Mouse (Mus musculus) kidney, postnatal 14 days (tissue): Measurements from ENCODE around the gene Btbd8.

Source experiments
- DNase-seq: peaks from one replicate; pipeline ENCODE4 v3.0.0; 2022; ENCODE audit warnings: mixed read lengths

Gene Btbd8

DNA sequence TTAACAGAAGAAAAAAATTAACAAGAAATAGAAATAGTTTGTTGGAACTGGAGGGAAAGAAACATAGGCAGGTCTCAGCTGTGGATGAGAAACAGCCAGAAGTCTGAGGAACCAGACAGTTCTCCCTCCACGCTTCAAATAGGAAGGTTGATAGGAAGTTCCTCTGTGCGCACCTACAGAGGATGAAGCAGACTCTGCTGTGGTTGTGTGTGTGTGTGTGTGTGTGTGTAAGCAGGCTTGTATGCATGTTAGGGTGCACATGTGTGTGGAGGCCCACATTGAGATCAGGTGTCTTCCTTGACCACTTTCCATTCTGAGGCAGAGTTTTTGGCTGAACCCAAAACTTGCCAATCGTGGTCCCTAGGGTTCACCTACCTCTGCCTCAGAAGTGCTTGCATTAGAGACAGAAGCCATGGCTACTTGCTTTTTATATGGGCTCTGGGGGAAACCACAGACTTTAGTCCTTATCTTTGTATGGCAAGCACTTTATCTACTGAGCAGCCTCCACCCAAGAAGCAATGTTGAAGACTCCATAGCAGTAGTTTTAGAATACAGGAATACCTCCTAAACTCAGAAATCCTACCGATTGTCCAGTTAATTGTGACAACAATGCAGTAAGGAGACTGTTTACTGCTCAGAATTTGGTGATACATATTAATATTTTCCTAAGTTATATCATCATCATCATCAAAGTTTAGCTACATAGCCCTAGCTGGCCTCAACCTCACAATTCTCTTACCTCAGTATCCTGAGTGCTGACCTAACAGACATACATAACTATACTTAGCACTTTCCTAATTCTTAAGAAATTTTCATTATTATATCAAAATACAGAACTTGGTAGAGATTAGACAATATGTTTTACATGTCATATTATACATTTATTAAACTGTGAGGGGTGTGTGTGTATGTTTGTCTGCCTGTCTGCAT lies 24.6 kb downstream of the Btbd8 start:
- DNase-seq, result no peak

GRCm38 (mm10) chr5:107466501-107466900 lies 28.7 kb downstream of the Btbd8 start:
- no peak for DNase-seq

GRCm38 (mm10) chr5:107467098-107467497 lies 29.3 kb downstream of the Btbd8 start:
- no peak for DNase-seq

GRCm38 (mm10) chr5:107470600-107471329 lies 33.0 kb downstream of the Btbd8 start:
- DNase-seq, result no peak

DNA sequence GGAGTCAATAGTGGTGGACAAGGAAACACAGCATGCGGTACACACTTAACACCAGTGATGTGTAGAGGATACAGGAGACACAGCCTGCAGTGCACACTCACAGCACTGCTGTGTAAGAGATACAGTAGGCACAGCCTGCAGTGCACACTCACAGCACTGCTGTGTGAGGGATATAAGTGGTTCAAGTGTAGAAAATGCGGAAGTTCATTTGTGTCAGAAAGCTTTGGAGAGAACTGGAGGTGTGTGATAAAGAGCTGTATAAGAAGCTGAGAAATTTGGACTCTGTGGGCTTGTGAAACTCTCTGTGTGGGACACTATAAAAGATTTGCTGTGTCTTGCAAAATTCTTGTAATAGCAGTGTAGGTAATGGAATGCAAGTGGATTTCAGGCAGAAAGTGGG lies 42.4 kb downstream of the Btbd8 start:
- DNase-seq, result no peak

DNA sequence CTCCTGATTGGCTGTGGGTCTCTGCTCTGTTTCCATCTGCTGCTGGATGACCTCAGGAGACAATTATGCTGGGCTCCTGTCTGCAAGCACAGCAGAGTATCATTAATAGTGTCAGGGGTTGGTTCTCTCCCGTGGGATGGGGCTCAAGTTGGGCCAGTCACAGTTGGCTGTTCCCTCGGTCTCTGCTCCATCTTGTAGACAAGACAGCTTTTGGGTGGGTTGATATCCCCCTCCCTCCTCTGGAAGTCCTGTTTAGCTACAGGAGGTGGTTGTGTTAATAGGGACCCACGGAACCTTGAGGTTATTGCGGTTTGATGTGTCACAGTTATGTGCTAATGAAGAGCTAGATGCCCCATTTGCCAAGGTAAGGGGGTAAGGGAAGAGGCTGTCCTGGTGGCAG lies 51.2 kb downstream of the Btbd8 start:
- DNase-seq, result no peak

- DNase-seq, result no peak
Measured at GRCm38 (mm10) chr5:107491036-107491435, 53.2 kb downstream of the Btbd8 start.

- no peak for DNase-seq
Measured at GRCm38 (mm10) chr5:107492471-107492870, 54.7 kb downstream of the Btbd8 start.

GRCm38 (mm10) chr5:107494759-107495158 lies 57.0 kb downstream of the Btbd8 start:
- no peak for DNase-seq

- no peak for DNase-seq
Measured at GRCm38 (mm10) chr5:107496047-107496446, 58.2 kb downstream of the Btbd8 start.

DNA sequence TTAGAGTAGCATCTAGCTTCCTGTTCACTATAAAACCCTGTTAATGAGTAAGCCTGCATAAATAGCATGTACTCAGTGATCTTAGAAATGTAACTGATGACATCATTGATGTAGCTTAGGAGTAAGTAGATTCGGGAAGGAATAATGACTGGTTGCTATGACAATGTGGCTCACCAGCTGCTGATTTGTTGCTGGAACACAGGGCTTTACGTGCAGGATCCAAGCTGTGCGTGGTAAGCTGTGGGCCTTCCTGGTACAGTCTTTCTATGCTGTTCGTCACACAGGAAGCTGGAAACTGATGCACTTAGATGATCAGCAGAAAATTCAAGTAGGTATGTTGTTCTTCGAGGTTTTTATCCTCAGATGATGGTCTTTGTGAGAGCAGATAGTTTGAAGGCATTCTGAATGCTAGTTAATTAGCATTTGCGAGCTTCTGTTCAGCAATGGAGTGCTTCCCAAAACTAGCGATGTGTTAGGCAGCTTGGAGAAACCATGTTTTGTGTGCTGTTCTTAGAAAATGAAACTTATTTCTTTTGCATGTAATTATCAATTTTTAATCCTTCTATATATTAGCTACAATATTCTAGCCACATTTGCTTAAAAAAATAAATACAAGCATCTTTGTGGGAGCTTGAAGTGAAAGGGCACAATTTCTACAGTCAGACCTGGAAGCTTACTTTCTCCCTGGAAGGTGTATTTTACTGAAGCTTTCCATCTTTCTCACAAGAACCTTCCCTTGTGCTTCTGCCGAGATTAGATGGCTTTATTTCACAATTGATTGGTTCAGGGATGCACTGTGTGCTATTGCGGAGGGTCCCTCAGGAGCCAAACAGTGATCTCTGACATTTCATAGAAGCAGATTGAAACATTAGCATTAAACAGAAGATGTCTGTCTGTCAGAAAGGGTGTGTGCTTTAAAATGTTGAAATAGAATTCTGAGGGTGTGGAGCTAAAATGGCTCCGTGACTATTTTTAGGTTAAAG lies 60.0 kb downstream of the Btbd8 start:
- no peak for DNase-seq

GRCm38 (mm10) chr5:107498806-107499310 lies 61.1 kb downstream of the Btbd8 start:
- no peak for DNase-seq

DNA sequence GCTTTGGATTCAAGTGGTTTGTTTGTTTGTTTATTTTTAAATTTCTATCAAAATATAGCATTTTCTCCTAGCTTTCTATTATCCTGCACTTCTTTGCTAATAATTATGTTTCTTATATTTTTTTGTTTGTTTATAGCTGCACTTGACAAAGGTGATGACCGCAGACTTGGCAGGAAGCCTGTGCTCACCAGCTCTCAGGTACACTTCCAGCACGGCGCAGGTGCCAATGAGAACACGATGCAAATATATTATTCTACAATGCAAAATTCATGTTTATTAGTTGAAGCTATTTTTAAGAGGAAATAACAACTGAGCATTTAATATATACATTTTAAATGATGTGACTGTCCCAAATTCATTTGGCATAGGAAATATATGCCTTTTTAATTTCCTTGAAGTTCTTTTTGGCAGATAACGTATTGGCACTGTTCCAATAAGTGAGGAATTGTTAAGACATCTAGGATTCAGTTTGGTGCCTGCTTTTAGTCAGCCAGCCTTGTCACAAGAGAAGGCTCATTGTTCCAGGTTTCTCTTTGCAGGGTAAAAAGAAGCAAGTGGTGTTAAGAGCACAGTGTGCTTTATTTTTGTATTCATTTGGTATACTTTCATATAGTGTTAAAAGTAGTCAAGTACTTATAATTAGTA lies 62.2 kb downstream of the Btbd8 start:
- DNase-seq, result no peak

DNA sequence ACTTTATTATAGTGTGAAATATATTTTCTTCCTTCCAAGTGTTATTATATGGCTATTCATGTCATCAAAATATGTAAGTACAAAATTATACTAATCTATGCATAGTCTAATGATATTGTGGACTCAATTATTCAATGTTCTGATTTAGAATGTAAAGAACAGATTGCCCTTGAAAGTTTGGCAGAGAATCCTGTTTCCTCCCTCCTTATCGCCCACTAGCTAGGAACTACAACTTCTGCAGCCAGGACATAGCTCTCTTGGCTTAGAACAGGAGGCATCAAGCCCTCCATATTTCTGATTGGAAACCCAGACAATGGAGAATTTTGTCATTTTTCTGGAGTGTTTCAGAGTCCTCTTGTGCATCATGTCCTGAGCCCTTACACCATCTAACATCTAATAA lies 62.9 kb downstream of the Btbd8 start:
- DNase-seq, result no peak

GRCm38 (mm10) chr5:107507321-107507720 lies 69.5 kb downstream of the Btbd8 start, which contains the start of gene Gm42669:
Gene Gm42669 (plus strand): TSS chr5:107507621.
- no peak for DNase-seq

GRCm38 (mm10) chr5:107510503-107510902 lies 72.7 kb downstream of the Btbd8 start:
- no peak for DNase-seq

- no peak for DNase-seq
Measured at GRCm38 (mm10) chr5:107511326-107511725, 73.5 kb downstream of the Btbd8 start.

- DNase-seq, result peak; percentile 34
Measured at GRCm38 (mm10) chr5:107513583-107513982, 75.8 kb downstream of the Btbd8 start.

DNA sequence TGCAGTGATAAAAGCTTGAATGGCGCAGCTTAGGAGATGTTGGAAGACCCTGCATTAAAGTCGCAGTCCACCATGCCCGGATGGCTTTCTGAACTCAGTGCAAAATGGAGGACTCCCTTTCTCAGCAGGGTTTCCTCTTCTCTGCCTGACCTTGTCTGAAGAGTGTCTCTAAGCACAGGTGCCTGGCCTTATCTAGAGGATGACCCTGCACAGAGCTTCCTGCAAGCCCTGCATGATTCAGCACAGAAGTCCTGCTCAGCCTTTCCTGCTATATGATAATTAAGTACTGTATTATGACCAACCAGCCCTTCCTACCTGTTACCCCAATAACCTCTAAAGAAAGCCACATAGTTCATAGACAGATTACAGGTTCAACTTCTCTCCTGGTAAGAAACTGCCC lies 77.7 kb downstream of the Btbd8 start:
- DNase-seq, result no peak

- DNase-seq, result no peak
Measured at GRCm38 (mm10) chr5:107516087-107516486, 78.3 kb downstream of the Btbd8 start.

DNA sequence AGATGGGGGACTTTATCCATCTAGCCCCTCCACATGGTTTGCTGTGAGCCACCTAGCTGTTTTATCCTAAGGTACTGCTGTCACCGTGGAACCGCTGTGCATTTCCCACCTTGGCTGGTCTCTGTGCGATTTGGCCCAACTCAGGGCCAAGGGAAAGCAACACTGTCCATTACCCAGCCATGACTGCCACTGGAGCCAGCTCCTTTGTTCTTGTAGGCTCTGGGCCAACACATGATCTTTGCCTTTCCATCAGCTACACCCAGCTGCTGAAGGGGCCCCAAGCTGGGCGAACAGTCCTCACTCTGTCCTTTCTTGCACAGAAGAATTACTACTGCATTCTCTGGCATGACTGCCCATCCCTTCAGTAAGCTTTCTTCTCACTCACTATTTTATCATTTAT lies 80.8 kb downstream of the Btbd8 start:
- DNase-seq, result no peak

DNA sequence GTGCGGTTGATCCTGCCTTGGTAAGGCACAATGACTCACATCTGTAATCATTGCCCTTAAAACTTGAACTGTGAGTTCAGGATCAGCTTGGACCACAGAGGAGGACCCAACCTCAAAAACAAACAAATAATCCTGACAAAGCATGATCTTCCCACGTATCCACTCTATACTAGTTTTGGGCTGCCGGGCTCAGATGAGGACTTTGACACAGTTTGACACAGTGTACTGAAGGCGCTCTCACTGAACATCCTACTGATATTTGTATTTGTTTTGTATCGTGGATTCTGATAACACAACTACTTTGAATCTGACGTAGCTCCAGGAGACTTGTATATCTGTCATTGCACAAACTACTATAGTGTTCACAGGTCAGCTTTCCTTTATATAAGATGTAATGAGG lies 83.6 kb downstream of the Btbd8 start:
- DNase-seq, result no peak
